Mouse (Mus musculus): ENCODE data around the gene Zfp281. TPM values are rescaled to one million over a fixed set of nuclear protein-coding genes. Genes with fewer than 3 reads are reported as not detected.

Gene Zfp281
- polyA plus RNA-seq (2016; fragmentation: Nextera tagmentation; extraction: Ambion mirVana): 31.2 and 32.4 TPM in 2 replicates

- peaks cover 37% of the 10 kb centered on the region for H3K36me3 ChIP-seq
- H3K27me3 ChIP-seq (ENCODE audit: low read depth, poor library complexity, severe bottlenecking): no peaks in the 10 kb centered on the region
- peak within 1 kb of the TSS; percentile 82 for H3K4me3 ChIP-seq
- 2% methylated on average over 45 of the region's 45 CpGs for WGBS
- H3K27ac ChIP-seq: peak within 1 kb of the TSS; percentile 98
- peak; percentile 99 for DNase-seq (ENCODE audit: low spot score)
- no peaks in the 10 kb centered on the region for H3K9me3 ChIP-seq (replicated peaks)
- peaks cover 37% of the 10 kb centered on the region for H3K4me1 ChIP-seq
Measured at GRCm38 (mm10) chr1:136624146-136625018, at the start of gene Zfp281. Gene Zfp281, plus strand, starts transcription at chr1:136624901.

DNA sequence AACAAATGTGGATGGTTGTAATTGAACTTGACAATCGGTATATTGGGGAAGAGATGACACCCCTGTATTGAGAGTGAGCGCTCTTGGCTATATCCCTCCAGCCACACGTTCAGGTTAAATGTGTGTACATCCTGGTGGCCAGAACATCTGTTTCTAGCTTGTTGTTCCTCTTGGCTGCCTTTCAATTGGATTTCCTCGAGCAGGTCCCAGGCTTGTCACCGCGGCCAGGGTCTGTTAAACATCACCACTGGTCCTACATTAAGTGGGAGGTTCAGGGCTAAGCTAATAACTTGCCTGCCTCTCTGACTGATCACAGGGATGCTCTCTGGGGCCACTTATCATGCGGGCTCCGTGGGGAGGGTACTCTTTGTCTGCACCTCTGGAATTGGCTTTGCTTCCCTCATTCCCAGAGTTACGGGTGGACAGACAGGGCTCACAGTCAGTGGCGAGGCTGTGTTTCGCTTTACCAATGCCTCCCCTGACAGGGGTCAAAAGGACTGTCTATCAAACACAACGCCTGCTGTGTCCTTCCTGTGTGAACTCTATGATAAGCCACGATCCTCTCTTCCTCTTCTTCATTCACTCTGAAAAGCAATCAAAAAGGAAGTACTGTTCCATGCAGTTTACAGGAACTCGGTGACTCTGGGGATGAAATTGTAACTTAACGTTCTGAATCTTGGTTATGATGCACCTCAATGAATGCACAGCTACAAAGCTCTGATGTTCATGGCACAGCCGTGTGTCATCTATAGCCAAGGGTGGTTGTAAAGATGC lies 46.6 kb upstream of the Zfp281 start:
- no peaks in the 10 kb centered on the region for H3K9me3 ChIP-seq (replicated peaks)
- H3K27me3 ChIP-seq (ENCODE audit: low read depth, poor library complexity, severe bottlenecking): peaks cover 15% of the 10 kb centered on the region; the same call in 1 of the 2 replicates
- H3K36me3 ChIP-seq: no peaks in the 10 kb centered on the region
- peak; percentile 74 for DNase-seq (ENCODE audit: low spot score)
- H3K27ac ChIP-seq: no peak overlapping the region
- H3K4me3 ChIP-seq: no peak overlapping the region; the same call in 1 of the 2 replicates
- H3K4me1 ChIP-seq: peaks cover 24% of the 10 kb centered on the region
- 35% methylated on average over 16 of the region's 16 CpGs for WGBS

GRCm38 (mm10) chr1:136579360-136579759 lies 45.3 kb upstream of the Zfp281 start:
- no peak for DNase-seq (ENCODE audit: low spot score)
- no peak overlapping the region for H3K27ac ChIP-seq
- WGBS: 88% methylated on average over 14 of the region's 14 CpGs

DNA sequence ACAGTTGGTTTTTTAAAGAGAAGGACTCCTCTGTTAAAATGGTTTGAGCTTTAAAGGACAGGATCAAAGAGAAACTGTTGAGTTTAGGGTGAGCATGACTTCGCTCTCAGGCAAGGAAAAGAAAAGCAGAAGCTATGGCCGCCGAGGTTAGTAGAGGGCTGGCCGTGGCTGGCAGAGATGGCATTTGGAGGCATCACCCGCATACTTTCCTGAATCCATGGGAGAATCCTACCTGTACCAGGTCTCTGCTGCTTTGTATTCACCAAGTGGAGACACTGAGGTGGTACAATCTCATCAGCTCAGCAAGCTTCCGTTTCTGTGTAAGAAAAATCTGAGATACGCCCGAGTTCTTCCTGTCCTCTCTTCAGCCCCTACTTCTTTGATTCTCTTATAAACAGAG lies 44.4 kb upstream of the Zfp281 start:
- Histone ChIP-seq H3K4me1 (peaks cover 24% of the 10 kb centered on the region), H3K27me3 (ENCODE audit: low read depth, poor library complexity, severe bottlenecking) (peaks cover 15% of the 10 kb centered on the region; the same call in 1 of the 2 replicates), H3K9me3 (replicated peaks) (no peaks in the 10 kb centered on the region), H3K36me3 (no peaks in the 10 kb centered on the region), H3K4me3 (no peak overlapping the region), H3K27ac (no peak overlapping the region)
- 86% methylated on average over 8 of the region's 8 CpGs for WGBS
- DNase-seq (ENCODE audit: low spot score): no peak

More at GRCm38 (mm10) chr1:136579360-136579759, 45.3 kb upstream of the Zfp281 start:
- H3K9me3 ChIP-seq (replicated peaks): no peaks in the 10 kb centered on the region
- no peaks in the 10 kb centered on the region for H3K36me3 ChIP-seq
- peaks cover 24% of the 10 kb centered on the region for H3K4me1 ChIP-seq
- no peak overlapping the region for H3K4me3 ChIP-seq
- H3K27me3 ChIP-seq (ENCODE audit: low read depth, poor library complexity, severe bottlenecking): peaks cover 15% of the 10 kb centered on the region; the same call in 1 of the 2 replicates

DNA sequence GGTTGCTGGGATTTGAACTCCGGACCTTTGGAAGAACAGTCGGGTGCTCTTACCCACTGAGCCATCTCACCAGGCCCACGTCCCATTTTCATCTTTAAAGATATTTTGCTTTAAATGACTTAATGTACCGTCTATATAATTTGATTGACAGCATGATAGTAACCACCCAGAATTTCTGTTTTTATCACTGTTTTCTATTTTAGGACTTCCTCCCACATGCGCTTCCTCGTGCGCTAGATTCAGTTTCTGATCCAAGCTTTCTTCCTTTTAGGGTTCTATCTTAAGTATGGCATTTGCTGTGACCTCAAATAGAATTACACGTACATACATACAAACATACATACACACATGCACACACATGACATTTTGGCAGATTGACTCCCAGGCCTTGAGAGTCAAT lies 42.9 kb upstream of the Zfp281 start:
- no peak overlapping the region for H3K4me3 ChIP-seq
- H3K27me3 ChIP-seq (ENCODE audit: low read depth, poor library complexity, severe bottlenecking): peaks cover 18% of the 10 kb centered on the region; the same call in 1 of the 2 replicates
- no peaks in the 10 kb centered on the region for H3K9me3 ChIP-seq (replicated peaks)
- no peaks in the 10 kb centered on the region for H3K36me3 ChIP-seq
- 92% methylated on average over 8 of the region's 8 CpGs for WGBS
- H3K4me1 ChIP-seq: peaks cover 18% of the 10 kb centered on the region
- DNase-seq (ENCODE audit: low spot score): no peak
- no peak overlapping the region for H3K27ac ChIP-seq

DNA sequence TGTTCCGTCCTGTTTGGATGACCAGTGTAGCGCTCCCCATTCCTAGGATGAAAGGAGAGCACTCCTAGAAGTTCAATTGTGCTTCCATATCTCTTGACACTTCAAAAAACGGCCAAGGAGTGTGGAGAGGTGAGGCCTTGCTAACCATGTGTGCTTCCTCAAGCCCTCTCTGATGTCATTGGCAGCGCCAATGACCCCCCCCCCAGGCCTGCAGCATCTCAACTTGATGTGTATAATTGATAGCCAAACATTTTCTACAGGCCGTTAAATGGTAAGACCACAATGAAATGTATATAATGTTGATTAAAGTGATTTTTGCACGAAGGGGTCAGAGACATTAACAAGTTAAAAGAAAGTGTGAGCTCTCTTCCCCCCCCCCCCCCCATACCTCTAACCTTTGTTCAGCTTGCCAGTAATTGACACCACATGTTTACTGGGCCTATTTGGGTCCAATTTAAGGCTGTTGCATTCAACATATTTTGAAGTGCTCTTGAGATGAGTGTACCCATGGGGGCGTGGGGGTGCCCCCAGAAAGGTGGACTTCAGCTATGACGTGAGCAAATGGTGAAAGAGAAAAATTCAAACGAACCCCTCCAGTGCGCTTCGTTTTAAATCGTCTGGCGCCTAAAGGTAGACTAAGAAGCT lies 36.8 kb upstream of the Zfp281 start:
- Histone ChIP-seq H3K36me3 (no peaks in the 10 kb centered on the region), H3K4me1 (peaks cover 22% of the 10 kb centered on the region), H3K9me3 (replicated peaks) (no peaks in the 10 kb centered on the region), H3K27me3 (ENCODE audit: low read depth, poor library complexity, severe bottlenecking) (peaks cover 6% of the 10 kb centered on the region; the same call in 1 of the 2 replicates), H3K27ac (peak overlapping the region; percentile 46; the same call in 1 of the 2 replicates), H3K4me3 (no peak overlapping the region)
- DNase-seq (ENCODE audit: low spot score): peak; percentile 51
- WGBS: 44% methylated on average over 13 of the region's 13 CpGs

DNA sequence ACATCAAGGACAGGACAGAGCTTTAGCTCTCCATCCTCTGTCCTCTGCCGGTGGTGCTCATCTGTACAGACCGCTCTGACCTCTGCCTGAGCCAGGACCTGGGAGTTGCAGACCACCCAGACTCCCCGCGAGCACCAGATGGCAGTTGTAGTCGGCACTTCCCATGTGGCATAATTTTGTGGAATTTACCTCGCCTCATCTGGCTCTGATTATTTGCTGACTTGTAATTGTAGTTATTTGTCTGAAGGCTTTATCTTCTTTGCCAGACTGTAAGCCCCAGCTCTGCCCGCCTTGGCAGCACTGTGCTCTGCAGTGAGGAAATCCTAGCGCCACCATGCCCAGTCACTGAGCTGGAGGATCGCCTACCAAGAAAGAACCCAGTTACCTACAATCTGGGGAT lies 35.8 kb upstream of the Zfp281 start:
- DNase-seq (ENCODE audit: low spot score): peak; percentile 80
- 6% methylated on average over 9 of the region's 9 CpGs for WGBS
- Histone ChIP-seq H3K27ac (peak overlapping the region; percentile 82), H3K27me3 (ENCODE audit: low read depth, poor library complexity, severe bottlenecking) (peaks cover 6% of the 10 kb centered on the region; the same call in 1 of the 2 replicates), H3K4me1 (peaks cover 22% of the 10 kb centered on the region), H3K4me3 (peak overlapping the region; percentile 39), H3K36me3 (no peaks in the 10 kb centered on the region), H3K9me3 (replicated peaks) (no peaks in the 10 kb centered on the region)

GRCm38 (mm10) chr1:136592741-136593140 lies 32.0 kb upstream of the Zfp281 start:
- no peaks in the 10 kb centered on the region for H3K9me3 ChIP-seq (replicated peaks)
- 91% methylated on average over 2 of the region's 2 CpGs for WGBS

DNA sequence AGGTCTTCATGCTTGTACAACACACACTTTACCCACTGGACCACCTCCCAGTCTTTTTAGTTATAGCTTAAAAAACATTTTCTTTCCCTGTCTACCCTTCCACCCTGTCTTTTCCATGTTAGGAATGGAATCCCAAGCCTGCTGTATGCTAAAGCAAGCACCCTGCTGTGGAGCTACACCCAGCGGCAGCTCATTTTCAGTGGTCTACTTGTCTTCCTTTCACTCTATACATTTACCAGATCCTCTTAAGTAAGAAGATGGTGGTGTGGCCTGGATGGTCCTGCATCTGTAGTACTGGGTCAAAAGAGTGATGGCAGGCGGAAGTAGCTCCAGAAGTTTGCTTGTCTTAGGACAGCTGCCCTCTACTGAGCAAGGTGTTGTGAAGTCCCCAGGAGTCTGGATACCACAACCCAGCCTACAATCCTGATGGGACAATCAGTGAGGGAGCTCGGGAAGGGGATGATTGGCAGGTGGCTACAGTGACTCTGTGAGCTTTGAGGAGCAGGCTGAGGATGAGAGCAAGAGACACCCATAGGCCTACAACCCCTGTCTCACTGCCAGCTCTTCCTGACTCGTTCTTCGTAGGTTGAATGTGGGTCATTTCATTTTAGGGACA lies 30.4 kb upstream of the Zfp281 start:
- no peak for DNase-seq (ENCODE audit: low spot score)
- WGBS: 91% methylated on average over 5 of the region's 5 CpGs
- H3K9me3 ChIP-seq (replicated peaks): no peaks in the 10 kb centered on the region
- H3K27me3 ChIP-seq (ENCODE audit: low read depth, poor library complexity, severe bottlenecking): no peaks in the 10 kb centered on the region
- peaks cover 2% of the 10 kb centered on the region for H3K4me1 ChIP-seq
- no peak overlapping the region for H3K4me3 ChIP-seq
- no peak overlapping the region for H3K27ac ChIP-seq
- H3K36me3 ChIP-seq: no peaks in the 10 kb centered on the region

More at GRCm38 (mm10) chr1:136592741-136593140, 32.0 kb upstream of the Zfp281 start:
- Histone ChIP-seq H3K36me3 (no peaks in the 10 kb centered on the region), H3K27ac (no peak overlapping the region), H3K4me1 (peaks cover 18% of the 10 kb centered on the region), H3K27me3 (ENCODE audit: low read depth, poor library complexity, severe bottlenecking) (no peaks in the 10 kb centered on the region), H3K4me3 (no peak overlapping the region)
- DNase-seq (ENCODE audit: low spot score): no peak

GRCm38 (mm10) chr1:136596821-136597220 lies 27.9 kb upstream of the Zfp281 start:
- WGBS: 84% methylated on average over 2 of the region's 2 CpGs
- Histone ChIP-seq H3K27ac (no peak overlapping the region), H3K4me3 (no peak overlapping the region), H3K4me1 (no peaks in the 10 kb centered on the region), H3K36me3 (no peaks in the 10 kb centered on the region), H3K27me3 (ENCODE audit: low read depth, poor library complexity, severe bottlenecking) (no peaks in the 10 kb centered on the region), H3K9me3 (replicated peaks) (no peaks in the 10 kb centered on the region)
- DNase-seq (ENCODE audit: low spot score): no peak

GRCm38 (mm10) chr1:136598286-136598685 lies 26.4 kb upstream of the Zfp281 start:
- Histone ChIP-seq H3K4me3 (no peak overlapping the region), H3K4me1 (no peaks in the 10 kb centered on the region), H3K27me3 (ENCODE audit: low read depth, poor library complexity, severe bottlenecking) (no peaks in the 10 kb centered on the region), H3K27ac (no peak overlapping the region), H3K9me3 (replicated peaks) (no peaks in the 10 kb centered on the region), H3K36me3 (no peaks in the 10 kb centered on the region)
- 80% methylated on average over 5 of the region's 5 CpGs for WGBS
- DNase-seq (ENCODE audit: low spot score): no peak

- H3K27ac ChIP-seq: no peak overlapping the region
- no peaks in the 10 kb centered on the region for H3K4me1 ChIP-seq
- H3K27me3 ChIP-seq (ENCODE audit: low read depth, poor library complexity, severe bottlenecking): no peaks in the 10 kb centered on the region
- no peak for DNase-seq (ENCODE audit: low spot score)
- H3K36me3 ChIP-seq: no peaks in the 10 kb centered on the region
- H3K9me3 ChIP-seq (replicated peaks): no peaks in the 10 kb centered on the region
- 86% methylated on average over 3 of the region's 3 CpGs for WGBS
- no peak overlapping the region for H3K4me3 ChIP-seq
Measured at GRCm38 (mm10) chr1:136600067-136600466, 24.6 kb upstream of the Zfp281 start.

All from limb, embryonic 10.5 days (tissue).